Mouse (Mus musculus): ENCODE measurements around the gene Eml2. TPM values are rescaled to one million over a fixed set of nuclear protein-coding genes. Genes with fewer than 3 reads are reported as not detected.

Gene Eml2
- polyA plus RNA-seq, 1 experiment from 2014 or later, result 3.9 TPM

DNA sequence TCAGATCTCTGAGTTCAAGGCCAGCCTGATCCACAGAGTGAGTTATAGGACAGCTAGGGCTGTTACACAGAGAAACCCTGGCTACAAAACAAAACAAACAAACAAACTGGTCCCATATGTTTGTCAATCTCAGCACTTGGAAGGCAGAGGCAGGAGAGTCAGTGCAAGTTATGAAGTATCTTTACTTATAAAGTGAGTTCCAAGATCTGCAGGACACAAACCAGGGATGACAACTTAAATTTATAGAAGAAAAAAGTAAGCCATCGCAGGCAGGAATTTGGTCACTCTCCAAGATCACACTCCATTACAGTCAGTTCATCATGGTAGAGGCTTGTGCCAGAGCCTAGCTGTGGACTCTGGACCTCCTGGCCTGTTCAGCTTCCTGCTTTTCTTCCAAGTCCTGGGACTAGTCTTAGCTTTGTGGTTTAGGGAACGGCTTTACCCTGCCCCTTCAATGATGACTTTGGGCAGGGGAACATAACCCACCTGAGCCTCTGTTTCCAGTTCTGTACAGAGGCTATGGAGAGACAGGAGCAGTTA lies 53.9 kb downstream of the Eml2 start:
- 93% methylated on average over 2 of the region's 2 CpGs for WGBS
- H3K4me3 ChIP-seq (replicated peaks), result no peak overlapping the region
- peak overlapping the region; percentile 0; the same call in 1 of the 2 replicates for H3K4me2 ChIP-seq
- no peaks in the 10 kb centered on the region for H3K27me3 ChIP-seq
- no peak overlapping the region for H3K27ac ChIP-seq
- H3K9ac ChIP-seq (replicated peaks), result 0 out of 2 replicates have a peak overlapping the region, but pooled peaks have one; percentile 5
- peaks cover 15% of the 10 kb centered on the region for H3K4me1 ChIP-seq (replicated peaks)
- ATAC-seq (ENCODE audit: insufficient number of reproducible peaks, insufficient read depth, low FRiP score, low TSS enrichment, low read depth), result no peak
- no peaks in the 10 kb centered on the region for H3K9me3 ChIP-seq
- H3K36me3 ChIP-seq, result peaks cover 34% of the 10 kb centered on the region

DNA sequence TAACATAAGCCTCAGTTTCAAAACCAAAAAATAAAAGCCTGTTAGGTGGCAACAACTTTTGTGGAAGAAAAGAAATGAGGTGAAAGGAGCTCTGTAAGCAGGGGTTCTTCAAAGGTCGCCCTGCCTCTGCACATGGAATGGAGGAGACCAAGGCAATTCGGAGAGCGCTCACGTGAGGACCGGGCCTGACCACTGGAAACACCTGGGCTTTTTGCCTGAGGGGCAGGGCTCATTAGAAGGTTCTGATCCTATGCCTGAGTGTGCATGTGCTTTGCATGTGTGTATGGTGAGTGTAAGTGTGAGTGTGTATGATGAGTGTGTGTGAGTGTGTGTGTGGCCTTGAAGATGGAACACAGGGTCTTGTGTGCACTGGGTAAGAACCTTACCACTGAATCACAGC lies 54.7 kb downstream of the Eml2 start:
- Histone ChIP-seq H3K36me3 (peaks cover 27% of the 10 kb centered on the region), H3K4me2 (no peak overlapping the region), H3K4me1 (replicated peaks) (peaks cover 15% of the 10 kb centered on the region), H3K27ac (no peak overlapping the region), H3K9me3 (no peaks in the 10 kb centered on the region), H3K4me3 (replicated peaks) (no peak overlapping the region), H3K27me3 (no peaks in the 10 kb centered on the region), H3K9ac (replicated peaks) (no peak overlapping the region; the same call in 1 of the 2 replicates)
- WGBS, result 91% methylated on average over 5 of the region's 5 CpGs
- no peak for ATAC-seq (ENCODE audit: insufficient number of reproducible peaks, insufficient read depth, low FRiP score, low TSS enrichment, low read depth)

DNA sequence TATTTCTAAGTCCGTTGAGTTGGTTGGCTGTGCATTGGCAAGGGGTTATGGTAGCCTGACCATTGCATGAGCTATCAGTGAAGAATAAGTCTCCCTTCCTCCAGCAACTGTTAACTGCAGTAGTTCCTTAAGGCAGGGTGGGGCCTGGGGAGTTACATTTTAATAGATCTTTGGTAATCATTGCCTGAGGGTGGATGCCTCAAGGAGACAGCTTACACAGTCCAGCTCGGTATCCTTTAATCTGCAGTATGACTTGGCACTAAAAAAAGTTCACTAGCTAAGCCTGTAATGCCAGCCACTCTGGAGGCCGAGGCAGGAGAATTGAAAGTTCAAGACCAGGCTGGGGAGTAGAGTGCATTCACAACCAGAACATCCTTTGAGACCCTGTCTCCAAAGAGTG lies 55.6 kb downstream of the Eml2 start:
- Histone ChIP-seq H3K9me3 (no peaks in the 10 kb centered on the region), H3K9ac (replicated peaks) (no peak overlapping the region), H3K27me3 (no peaks in the 10 kb centered on the region), H3K27ac (no peak overlapping the region), H3K36me3 (peaks cover 25% of the 10 kb centered on the region), H3K4me1 (replicated peaks) (peaks cover 11% of the 10 kb centered on the region), H3K4me3 (replicated peaks) (no peak overlapping the region), H3K4me2 (no peak overlapping the region)
- WGBS, result 85% methylated on average over 3 of the region's 3 CpGs
- ATAC-seq (ENCODE audit: insufficient number of reproducible peaks, insufficient read depth, low FRiP score, low TSS enrichment, low read depth), result no peak

DNA sequence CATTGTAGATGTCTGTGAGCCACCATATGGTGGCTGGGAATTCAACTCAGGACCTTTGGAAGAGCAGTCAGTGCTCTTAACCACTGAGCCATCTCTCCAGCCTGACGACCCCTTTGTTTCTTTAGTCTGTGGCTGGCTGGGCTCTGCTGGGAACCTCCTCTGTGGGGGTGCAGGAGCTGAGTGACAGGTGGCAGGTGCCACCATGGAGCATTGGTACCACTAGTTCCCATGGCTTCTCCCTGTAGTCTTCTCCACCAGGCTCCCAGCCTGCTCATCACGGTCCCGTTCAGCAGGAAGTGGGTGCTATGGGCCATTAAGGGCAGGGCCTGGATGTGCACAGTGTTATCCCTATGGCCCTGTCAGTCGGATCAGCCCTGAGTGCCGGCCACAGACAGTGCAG lies 58.4 kb downstream of the Eml2 start:
- Histone ChIP-seq H3K36me3 (peaks cover 25% of the 10 kb centered on the region), H3K27ac (no peak overlapping the region), H3K4me1 (replicated peaks) (no peaks in the 10 kb centered on the region), H3K9ac (replicated peaks) (no peak overlapping the region), H3K4me3 (replicated peaks) (no peak overlapping the region), H3K27me3 (no peaks in the 10 kb centered on the region), H3K9me3 (no peaks in the 10 kb centered on the region), H3K4me2 (no peak overlapping the region)
- no peak for ATAC-seq (ENCODE audit: insufficient number of reproducible peaks, insufficient read depth, low FRiP score, low TSS enrichment, low read depth)
- 86% methylated on average over 5 of the region's 5 CpGs for WGBS

DNA sequence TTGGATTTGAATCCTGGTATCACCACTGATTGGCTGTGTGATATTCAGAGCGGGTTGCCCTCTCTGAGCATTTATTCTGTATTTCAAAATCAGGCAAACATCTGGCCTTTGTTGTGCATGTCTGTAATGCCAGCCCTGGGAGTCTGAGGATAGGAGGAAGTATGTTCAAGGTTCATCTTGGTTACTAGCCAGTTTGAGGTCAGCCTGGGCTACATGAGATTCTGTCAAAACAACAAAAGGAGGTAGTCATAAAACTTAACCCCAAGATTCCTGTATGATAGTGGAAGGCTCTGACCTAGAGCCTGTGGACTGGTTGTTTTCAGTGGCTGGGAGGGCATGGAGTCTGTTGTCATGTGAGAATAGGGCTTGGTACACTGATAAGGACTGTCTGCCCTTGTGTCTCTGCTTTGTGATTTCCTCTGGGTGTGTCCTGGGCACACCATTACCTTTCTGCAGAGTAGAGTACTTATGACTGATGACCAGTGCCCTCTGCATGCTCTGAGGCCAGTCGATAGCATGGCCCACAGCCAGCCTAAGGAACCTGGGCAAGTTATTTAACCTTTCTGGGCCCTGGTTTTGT lies 59.0 kb downstream of the Eml2 start:
- H3K27me3 ChIP-seq, result no peaks in the 10 kb centered on the region
- no peak for ATAC-seq (ENCODE audit: insufficient number of reproducible peaks, insufficient read depth, low FRiP score, low TSS enrichment, low read depth)
- H3K4me1 ChIP-seq (replicated peaks), result 0 out of 2 replicates have a peak, but pooled peaks cover 3% of the 10 kb centered on the region
- no peaks in the 10 kb centered on the region for H3K9me3 ChIP-seq
- H3K9ac ChIP-seq (replicated peaks), result no peak overlapping the region
- 90% methylated on average over 2 of the region's 2 CpGs for WGBS
- no peak overlapping the region for H3K4me2 ChIP-seq
- peaks cover 25% of the 10 kb centered on the region for H3K36me3 ChIP-seq
- no peak overlapping the region for H3K27ac ChIP-seq
- no peak overlapping the region for H3K4me3 ChIP-seq (replicated peaks)

DNA sequence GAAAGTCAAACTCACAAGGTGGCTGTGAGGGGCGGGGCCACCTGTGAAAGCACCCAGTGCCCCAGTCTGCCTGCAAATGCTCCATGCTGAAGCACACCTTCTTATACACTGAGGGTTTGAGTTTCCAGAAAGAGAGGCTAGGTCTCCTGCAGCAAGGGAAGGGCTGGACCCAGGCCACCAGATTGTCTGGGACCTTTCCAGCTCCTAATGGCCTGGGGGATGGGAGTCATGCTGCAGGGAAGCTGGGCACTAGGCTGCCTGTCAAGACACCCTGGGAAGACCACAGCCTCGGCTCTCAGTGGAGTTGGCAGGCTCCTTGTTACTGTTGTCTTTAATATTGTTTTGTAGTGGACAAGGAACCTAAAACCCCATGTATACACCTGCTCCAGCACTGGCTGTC lies 60.2 kb downstream of the Eml2 start:
- H3K4me3 ChIP-seq (replicated peaks), result no peak overlapping the region
- ATAC-seq (ENCODE audit: insufficient number of reproducible peaks, insufficient read depth, low FRiP score, low TSS enrichment, low read depth), result no peak
- 82% methylated on average over 2 of the region's 2 CpGs for WGBS

DNA sequence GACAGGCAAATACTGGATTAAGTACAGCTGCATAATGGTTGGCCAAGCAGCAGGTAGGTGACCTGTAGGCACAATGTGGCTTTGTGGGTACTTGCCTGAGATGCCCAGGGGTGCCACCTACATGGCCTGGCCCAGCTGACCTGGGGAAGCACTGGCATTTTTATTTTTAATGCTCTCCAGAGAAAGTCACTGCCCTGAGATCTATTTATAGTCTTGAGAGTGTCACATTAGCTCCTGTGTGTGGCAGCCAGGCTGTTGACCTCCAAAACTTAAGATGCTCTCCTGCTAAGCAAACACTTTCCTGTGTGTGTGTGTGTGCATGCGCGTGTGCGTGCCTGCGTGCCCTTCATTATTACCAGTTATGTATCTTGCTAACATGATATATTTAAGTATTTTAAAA lies 62.1 kb downstream of the Eml2 start:
- Histone ChIP-seq H3K4me1 (replicated peaks) (0 out of 2 replicates have a peak, but pooled peaks cover 3% of the 10 kb centered on the region), H3K4me2 (no peak overlapping the region), H3K9ac (replicated peaks) (no peak overlapping the region), H3K4me3 (replicated peaks) (no peak overlapping the region), H3K9me3 (no peaks in the 10 kb centered on the region), H3K27me3 (no peaks in the 10 kb centered on the region), H3K27ac (no peak overlapping the region), H3K36me3 (peaks cover 11% of the 10 kb centered on the region; the same call in 1 of the 2 replicates)
- 95% methylated on average over 4 of the region's 4 CpGs for WGBS
- ATAC-seq (ENCODE audit: insufficient number of reproducible peaks, insufficient read depth, low FRiP score, low TSS enrichment, low read depth), result no peak

More for the DNA sequence above, 60.2 kb downstream of the Eml2 start:
- H3K4me2 ChIP-seq, result no peak overlapping the region
- no peaks in the 10 kb centered on the region for H3K9me3 ChIP-seq
- H3K4me1 ChIP-seq (replicated peaks), result 0 out of 2 replicates have a peak, but pooled peaks cover 3% of the 10 kb centered on the region
- H3K9ac ChIP-seq (replicated peaks), result no peak overlapping the region
- peaks cover 27% of the 10 kb centered on the region for H3K36me3 ChIP-seq
- H3K27me3 ChIP-seq, result no peaks in the 10 kb centered on the region
- H3K27ac ChIP-seq, result no peak overlapping the region

DNA sequence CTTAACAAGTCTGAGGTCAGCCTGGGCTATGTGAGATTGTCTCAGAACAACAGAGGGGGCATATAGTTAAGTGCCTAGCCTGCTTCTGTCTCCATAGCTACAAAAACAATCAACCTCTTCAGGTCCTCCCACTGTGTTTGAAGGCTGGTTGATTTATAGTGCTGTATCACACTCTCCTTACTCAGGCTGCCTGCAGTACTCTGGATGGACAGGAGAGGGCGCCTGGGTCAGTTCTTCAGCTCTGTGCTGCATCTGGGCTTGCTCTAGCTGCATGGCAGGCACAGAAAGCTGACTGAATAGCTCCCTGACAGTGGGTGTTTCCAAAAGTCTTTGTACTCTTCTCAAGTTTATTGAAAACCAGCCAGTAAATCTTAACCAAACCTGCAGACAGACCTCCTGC lies 63.2 kb downstream of the Eml2 start:
- Histone ChIP-seq H3K4me2 (no peak overlapping the region), H3K27ac (no peak overlapping the region), H3K27me3 (no peaks in the 10 kb centered on the region), H3K4me1 (replicated peaks) (0 out of 2 replicates have a peak, but pooled peaks cover 3% of the 10 kb centered on the region), H3K9ac (replicated peaks) (no peak overlapping the region), H3K36me3 (peaks cover 8% of the 10 kb centered on the region; the same call in 1 of the 2 replicates), H3K4me3 (replicated peaks) (no peak overlapping the region), H3K9me3 (no peaks in the 10 kb centered on the region)
- 0% methylated on average over 1 of the region's 1 CpGs for WGBS
- peak; percentile 81; the same call in 1 of the 2 replicates for ATAC-seq (ENCODE audit: insufficient number of reproducible peaks, insufficient read depth, low FRiP score, low TSS enrichment, low read depth)

DNA sequence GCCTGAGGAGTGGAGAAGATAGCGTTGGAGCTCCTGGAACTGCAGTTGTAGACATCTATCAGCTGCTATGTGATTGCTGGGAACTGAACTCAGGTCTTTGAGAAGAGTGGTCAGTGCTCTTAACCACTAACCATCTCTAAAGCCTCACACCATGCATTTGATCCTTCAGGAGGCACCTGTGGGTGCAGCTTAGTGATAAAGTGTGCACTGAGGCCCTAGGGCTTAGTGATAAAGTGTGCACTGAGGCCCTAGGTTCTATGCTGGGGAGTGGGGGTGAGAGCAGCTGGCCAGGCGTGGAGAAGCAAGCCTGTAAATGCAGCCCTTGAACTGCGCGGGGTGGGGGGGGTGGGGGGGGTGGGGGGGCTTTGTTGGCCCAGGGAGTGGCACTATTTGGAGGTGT lies 63.8 kb downstream of the Eml2 start:
- H3K4me1 ChIP-seq (replicated peaks), result 0 out of 2 replicates have a peak, but pooled peaks cover 3% of the 10 kb centered on the region
- no peak overlapping the region for H3K9ac ChIP-seq (replicated peaks)
- ATAC-seq (ENCODE audit: insufficient number of reproducible peaks, insufficient read depth, low FRiP score, low TSS enrichment, low read depth), result no peak
- 76% methylated on average over 2 of the region's 4 CpGs for WGBS
- no peaks in the 10 kb centered on the region for H3K27me3 ChIP-seq
- no peak overlapping the region for H3K4me3 ChIP-seq (replicated peaks)
- H3K36me3 ChIP-seq, result peaks cover 14% of the 10 kb centered on the region
- H3K9me3 ChIP-seq, result no peaks in the 10 kb centered on the region
- H3K4me2 ChIP-seq, result no peak overlapping the region
- H3K27ac ChIP-seq, result no peak overlapping the region

DNA sequence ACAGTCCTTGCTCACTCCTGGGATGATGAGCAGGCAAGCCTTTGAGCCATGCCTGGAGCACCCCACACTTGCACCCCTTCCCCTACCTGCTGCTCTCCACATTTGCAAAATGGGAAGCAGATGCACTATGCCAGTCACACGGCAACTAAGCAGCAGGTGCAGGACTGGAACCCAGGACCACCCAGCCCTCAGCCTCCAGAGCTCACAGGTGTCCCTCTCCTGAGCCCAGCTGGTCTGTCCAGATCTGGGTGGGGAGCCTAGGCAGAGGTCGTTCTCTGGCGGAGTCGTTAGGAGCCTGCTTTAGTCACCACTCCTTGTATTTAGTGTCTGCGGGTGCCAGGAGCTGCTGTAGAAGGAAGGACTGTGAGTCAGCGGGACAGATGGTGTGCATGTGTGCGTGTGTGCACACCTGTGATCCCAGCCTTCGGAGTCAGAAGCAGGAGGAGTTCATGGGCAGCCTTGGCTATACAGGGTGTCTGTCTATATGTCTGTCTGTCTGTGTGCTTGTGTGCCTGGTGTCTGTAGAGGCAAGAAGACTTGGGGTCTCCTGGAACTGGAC lies 64.8 kb downstream of the Eml2 start:
- no peak overlapping the region for H3K9ac ChIP-seq (replicated peaks)
- 76% methylated on average over 8 of the region's 8 CpGs for WGBS
- no peak for ATAC-seq (ENCODE audit: insufficient number of reproducible peaks, insufficient read depth, low FRiP score, low TSS enrichment, low read depth)
- H3K4me1 ChIP-seq (replicated peaks), result 0 out of 2 replicates have a peak, but pooled peaks cover 3% of the 10 kb centered on the region
- no peaks in the 10 kb centered on the region for H3K9me3 ChIP-seq
- H3K36me3 ChIP-seq, result peaks cover 24% of the 10 kb centered on the region
- no peak overlapping the region for H3K4me2 ChIP-seq
- no peaks in the 10 kb centered on the region for H3K27me3 ChIP-seq
- H3K27ac ChIP-seq, result no peak overlapping the region
- H3K4me3 ChIP-seq (replicated peaks), result no peak overlapping the region

DNA sequence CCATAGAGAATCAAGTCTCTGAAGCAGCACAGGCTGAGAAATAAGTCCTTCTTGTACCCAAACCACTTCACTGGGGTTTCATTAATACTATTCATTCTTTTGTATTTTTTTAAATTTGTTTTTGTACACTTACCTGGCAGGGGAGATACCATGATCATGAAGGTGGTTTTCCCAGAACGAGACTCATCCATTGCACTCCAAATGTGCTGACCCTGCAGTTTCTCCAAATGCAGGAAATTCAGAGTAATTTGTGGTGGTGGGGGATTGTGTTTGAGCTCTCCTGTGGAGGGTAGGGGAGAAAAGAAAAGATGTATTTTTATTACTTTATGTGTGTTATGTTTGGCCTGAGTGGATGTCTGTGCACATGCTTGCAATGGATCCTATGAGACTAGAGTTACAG lies 65.8 kb downstream of the Eml2 start:
- H3K27ac ChIP-seq, result no peak overlapping the region
- H3K27me3 ChIP-seq, result no peaks in the 10 kb centered on the region
- H3K9me3 ChIP-seq, result no peaks in the 10 kb centered on the region
- H3K4me1 ChIP-seq (replicated peaks), result 0 out of 2 replicates have a peak, but pooled peaks cover 3% of the 10 kb centered on the region
- no peak for ATAC-seq (ENCODE audit: insufficient number of reproducible peaks, insufficient read depth, low FRiP score, low TSS enrichment, low read depth)
- no peak overlapping the region for H3K9ac ChIP-seq (replicated peaks)
- no peak overlapping the region for H3K4me2 ChIP-seq
- no peak overlapping the region for H3K4me3 ChIP-seq (replicated peaks)
- peaks cover 34% of the 10 kb centered on the region for H3K36me3 ChIP-seq
- WGBS, result 95% methylated on average over 1 of the region's 1 CpGs
